Mouse (Mus musculus) heart, embryonic 16.5 days (tissue): ENCODE data around the gene Gatad2b. TPM values are rescaled to one million over a fixed set of nuclear protein-coding genes. Genes with fewer than 3 reads are reported as not detected.

Experiments
- ATAC-seq: fragments of 200-750 bp; cut with Nextera tagmentation; replicated peaks from 2 replicates; pipeline ENCODE4 v1.8.0; 2017; ENCODE audit warnings: moderate number of reproducible peaks; ENCODE audit not compliant: insufficient read depth, low FRiP score; ENCODE audit errors: extremely low read depth
- H3K27ac ChIP-seq: fragments of 300-500 bp; sonication (generic); 2 replicates; pipeline ENCODE4 v1.5.1; 2014; ENCODE audit warnings: mild to moderate bottlenecking, low read length, control low read depth, moderate library complexity
- H3K27me3 ChIP-seq: fragments of 300-500 bp; sonication (generic); 2 replicates; pipeline ENCODE4 v1.6.1; 2014; ENCODE audit warnings: low read length, mixed read lengths; ENCODE audit not compliant: control insufficient read depth, insufficient read depth
- H3K36me3 ChIP-seq: fragments of 300-500 bp; sonication (generic); 2 replicates; pipeline ENCODE4 v1.6.1; 2014; ENCODE audit not compliant: control insufficient read depth, insufficient read depth
- H3K4me1 ChIP-seq: fragments of 300-500 bp; sonication (generic); 2 replicates; pipeline ENCODE4 v1.6.1; 2014; ENCODE audit warnings: low read length, mixed read lengths; ENCODE audit not compliant: control insufficient read depth, insufficient read depth
- H3K4me2 ChIP-seq: fragments of 300-500 bp; sonication (generic); 2 replicates; pipeline ENCODE4 v1.6.1; 2014; ENCODE audit warnings: low read depth, mild to moderate bottlenecking, control low read depth, low read length
- H3K4me3 ChIP-seq: fragments of 300-500 bp; sonication (generic); 2 replicates; pipeline ENCODE4 v1.5.1; 2014; ENCODE audit warnings: mild to moderate bottlenecking, control low read depth, low read length
- H3K9ac ChIP-seq: fragments of 300-500 bp; sonication (generic); 2 replicates; pipeline ENCODE4 v1.6.1; 2014; ENCODE audit warnings: low read length, control low read depth
- H3K9me3 ChIP-seq: fragments of 300-500 bp; sonication (generic); replicated peaks from 2 replicates; pipeline ENCODE4 v1.6.1; 2016; ENCODE audit warnings: low read length; ENCODE audit not compliant: control insufficient read depth
- WGBS: fragments of 180-500 bp; shearing (Covaris S2); extraction: QIAGEN DNeasy Blood & Tissue Kit; methylation state at CpG from one replicate; pipeline ENCODE4 v1.1.7; 2014; 5-methylcytosine and 5-hydroxymethylcytosine counted together
- microRNA-seq: library from miRNA; unstranded; fragments of <30 nt; microRNA quantifications from one replicate; pipeline ENCODE4, GENCODE M21; 2017
- polyA plus RNA-seq: library from polyadenylated mRNA; unstranded; fragments of >200 nt; fragmentation: Nextera tagmentation; extraction: Ambion mirVana; gene quantifications from 2 replicates; pipeline ENCODE4 v1.2.1, GENCODE M21; 2015

The Gatad2b gene
- polyA plus RNA-seq, 1 experiment from 2014 or later, result 8.7 TPM

DNA sequence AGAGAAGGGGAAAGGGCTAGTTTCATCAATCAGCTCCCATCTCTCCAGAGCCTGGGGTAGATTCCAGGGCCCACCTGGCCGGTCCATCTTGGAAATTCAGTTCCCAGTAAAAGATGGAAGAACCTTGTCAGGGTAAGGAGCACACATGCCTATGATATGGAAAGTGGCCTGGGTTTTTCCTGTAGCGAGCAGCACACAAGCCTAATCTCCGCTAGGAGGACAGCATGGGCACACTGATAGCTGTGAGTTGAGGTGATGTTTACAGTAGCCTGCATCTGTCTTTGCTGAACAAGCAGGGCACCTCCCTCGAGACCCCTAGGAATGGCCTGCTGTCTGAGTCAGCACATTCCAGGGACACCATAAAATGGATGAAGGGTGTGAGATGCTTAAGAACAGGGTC, 111.6 kb downstream of the Gatad2b start:
- H3K9me3 ChIP-seq, result no peaks in the 10 kb centered on the region
- peaks cover 87% of the 10 kb centered on the region for H3K36me3 ChIP-seq
- no peak overlapping the region for H3K4me2 ChIP-seq
- 75% methylated on average over 4 of the region's 4 CpGs for WGBS
- no peaks in the 10 kb centered on the region for H3K4me1 ChIP-seq
- no peak for ATAC-seq
- H3K9ac ChIP-seq, result no peak overlapping the region
- no peaks in the 10 kb centered on the region for H3K27me3 ChIP-seq
- no peak overlapping the region for H3K4me3 ChIP-seq
- H3K27ac ChIP-seq, result no peak overlapping the region

DNA sequence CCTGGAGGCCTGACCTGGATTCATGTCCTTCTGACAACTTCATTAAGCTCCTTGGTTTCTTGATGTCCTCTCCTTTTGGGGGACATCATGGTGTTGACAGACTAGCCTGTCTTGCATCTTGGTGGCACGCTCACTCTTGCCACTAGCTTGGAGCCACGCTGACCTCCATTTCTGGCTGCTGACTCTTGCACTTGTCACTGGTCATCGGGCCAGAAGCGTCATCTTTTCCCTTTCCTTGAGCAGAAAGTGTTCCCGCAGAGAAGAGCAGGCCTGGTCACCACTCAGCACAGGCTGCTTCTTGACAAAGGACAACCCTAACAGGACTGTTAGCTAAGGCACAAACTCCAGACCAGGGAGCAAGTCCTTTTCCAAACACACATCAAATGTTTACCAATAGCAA, 113.4 kb downstream of the Gatad2b start:
- Histone ChIP-seq H3K27me3 (no peaks in the 10 kb centered on the region), H3K4me2 (no peak overlapping the region), H3K36me3 (peaks cover 76% of the 10 kb centered on the region), H3K4me1 (no peaks in the 10 kb centered on the region), H3K27ac (no peak overlapping the region), H3K9me3 (no peaks in the 10 kb centered on the region), H3K9ac (no peak overlapping the region), H3K4me3 (no peak overlapping the region)
- WGBS, result 89% methylated on average over 5 of the region's 5 CpGs
- ATAC-seq, result no peak

DNA sequence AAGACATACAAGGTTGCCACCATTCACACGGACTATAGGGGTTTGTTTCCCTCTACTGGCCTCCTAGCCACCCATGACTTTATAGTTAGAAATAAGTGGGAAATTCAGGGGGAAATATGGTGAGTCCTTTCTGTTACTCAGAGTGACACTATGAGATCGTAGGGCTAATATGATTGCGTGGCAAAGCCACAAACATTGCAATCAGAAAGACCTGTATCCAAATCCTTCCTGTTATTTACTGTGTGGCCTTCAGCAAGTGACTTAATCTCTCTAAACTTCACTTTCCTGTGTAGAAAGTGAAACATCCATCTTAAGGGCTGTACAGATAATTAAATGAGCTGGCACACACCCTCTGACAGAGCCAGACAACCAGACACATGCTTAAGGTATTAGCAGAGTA, 115.7 kb downstream of the Gatad2b start:
- H3K4me1 ChIP-seq, result no peaks in the 10 kb centered on the region

DNA sequence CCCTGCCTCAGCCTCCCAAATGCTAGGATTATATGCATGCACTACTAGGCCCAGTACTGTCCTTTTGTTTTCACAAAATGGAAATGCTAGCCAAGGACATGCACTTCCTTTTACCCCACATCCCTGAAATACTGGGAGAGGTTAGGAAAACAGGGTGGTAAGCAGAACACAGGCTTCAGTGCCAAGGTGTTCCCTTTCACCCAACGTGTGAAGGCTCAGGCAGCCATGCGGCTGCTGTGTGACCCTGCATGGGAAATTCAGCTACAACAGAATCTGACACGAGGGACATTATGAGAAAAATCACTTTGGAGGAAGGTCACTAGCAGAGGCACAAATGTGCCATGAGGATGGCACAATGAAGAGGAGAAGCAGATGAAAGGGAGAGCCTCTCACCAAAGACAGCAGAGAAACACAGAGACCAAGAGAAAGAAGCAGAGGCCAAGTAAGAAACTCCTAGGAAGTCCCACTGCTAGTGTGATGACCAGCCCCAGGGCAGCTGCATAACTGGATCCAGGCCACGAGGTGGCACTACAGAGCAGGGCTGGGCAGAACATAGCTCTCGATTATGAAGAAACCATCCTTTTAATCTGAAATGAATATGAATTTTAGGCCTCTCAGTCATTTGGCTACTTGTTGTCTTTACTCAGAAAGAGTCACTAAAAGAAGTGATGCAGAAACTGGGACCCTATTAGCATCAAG, 119.5 kb downstream of the Gatad2b start:
- no peaks in the 10 kb centered on the region for H3K27me3 ChIP-seq
- no peak overlapping the region for H3K27ac ChIP-seq
- H3K4me2 ChIP-seq, result no peak overlapping the region
- H3K9me3 ChIP-seq, result no peaks in the 10 kb centered on the region
- WGBS, result 43% methylated on average over 5 of the region's 5 CpGs
- no peaks in the 10 kb centered on the region for H3K4me1 ChIP-seq
- H3K4me3 ChIP-seq, result no peak overlapping the region
- H3K9ac ChIP-seq, result no peak overlapping the region
- ATAC-seq, result peak; percentile 52; the same call in 1 of the 2 replicates
- peaks cover 45% of the 10 kb centered on the region for H3K36me3 ChIP-seq

More for the DNA sequence above, 115.7 kb downstream of the Gatad2b start:
- Histone ChIP-seq H3K36me3 (peaks cover 63% of the 10 kb centered on the region), H3K27ac (no peak overlapping the region), H3K9ac (no peak overlapping the region), H3K4me3 (no peak overlapping the region), H3K4me2 (no peak overlapping the region), H3K27me3 (no peaks in the 10 kb centered on the region), H3K9me3 (no peaks in the 10 kb centered on the region)
- WGBS, result 84% methylated on average over 3 of the region's 3 CpGs
- ATAC-seq, result no peak

DNA sequence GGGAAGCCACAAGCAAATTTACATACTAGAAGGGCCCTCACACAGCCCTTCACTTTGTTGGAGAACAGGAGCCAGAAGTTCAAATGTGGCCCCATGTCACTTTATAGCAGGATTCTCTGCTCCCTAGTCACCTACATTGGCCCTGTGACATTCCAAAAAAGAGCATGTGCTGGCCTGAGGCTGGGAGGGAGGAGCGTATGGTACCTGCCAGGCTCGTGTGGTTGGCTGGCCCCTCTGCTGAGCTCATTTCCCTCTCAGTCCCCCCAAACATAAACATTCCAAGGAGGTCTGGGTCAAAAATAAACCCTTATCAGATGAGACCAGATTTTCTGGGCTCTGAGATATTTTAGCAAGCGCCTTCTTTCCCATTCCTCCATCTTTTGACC, 120.0 kb downstream of the Gatad2b start:
- Histone ChIP-seq H3K4me3 (no peak overlapping the region), H3K36me3 (peaks cover 42% of the 10 kb centered on the region), H3K27ac (no peak overlapping the region), H3K9ac (no peak overlapping the region), H3K9me3 (no peaks in the 10 kb centered on the region), H3K4me1 (no peaks in the 10 kb centered on the region), H3K27me3 (no peaks in the 10 kb centered on the region), H3K4me2 (no peak overlapping the region)
- 45% methylated on average over 3 of the region's 3 CpGs for WGBS
- no peak for ATAC-seq

Small RNA genes within 50 kb of the gene (microRNA-seq; reads per million reads assigned to microRNA genes)
- gene Mir7012, result not detected

Other genes starting within 250 kb of the Gatad2b start
- 147 and 151 TPM in 2 replicates for gene 4933434E20Rik, start 241.5 kb upstream of the Gatad2b start, polyA plus RNA-seq
- gene Ubap2l, start 240.6 kb upstream of the Gatad2b start, polyA plus RNA-seq, result 111 and 146 TPM in 2 replicates
- gene Tpm3, start 220.5 kb upstream of the Gatad2b start, polyA plus RNA-seq, result 267 and 298 TPM in 2 replicates
- 0.25 and 0.32 TPM in 2 replicates for gene Nup210l, start 189.0 kb upstream of the Gatad2b start, polyA plus RNA-seq
- 468 and 790 TPM in 2 replicates for gene Rps27, start 79.5 kb upstream of the Gatad2b start, polyA plus RNA-seq
- gene Rab13, start 79.5 kb upstream of the Gatad2b start, polyA plus RNA-seq, result 21.1 and 22.5 TPM in 2 replicates
- 84.2 and 89.6 TPM in 2 replicates for gene Jtb, start 61.6 kb upstream of the Gatad2b start, polyA plus RNA-seq
- gene Creb3l4, start 49.7 kb upstream of the Gatad2b start, polyA plus RNA-seq, result 2.2 and 3.1 TPM in 2 replicates
- 61.5 and 86.3 TPM in 2 replicates for gene Slc39a1, start 45.0 kb upstream of the Gatad2b start, polyA plus RNA-seq
- gene Crtc2, start 39.0 kb upstream of the Gatad2b start, polyA plus RNA-seq, result 12.2 and 13.9 TPM in 2 replicates
- gene Dennd4b, start 28.0 kb upstream of the Gatad2b start, polyA plus RNA-seq, result 7.1 and 7.4 TPM in 2 replicates
- 5.6 and 6.7 TPM in 2 replicates for gene Slc27a3, start 96.8 kb downstream of the Gatad2b start, polyA plus RNA-seq
- gene Ints3, start 140.4 kb downstream of the Gatad2b start, polyA plus RNA-seq, result 18.4 and 19.8 TPM in 2 replicates
- gene Npr1, start 172.7 kb downstream of the Gatad2b start, polyA plus RNA-seq, result 11.3 and 13.0 TPM in 2 replicates
- gene Ilf2, start 182.9 kb downstream of the Gatad2b start, polyA plus RNA-seq, result 103 and 104 TPM in 2 replicates
- gene Snapin, start 197.9 kb downstream of the Gatad2b start, polyA plus RNA-seq, result 76.1 and 88.9 TPM in 2 replicates
- gene Chtop, start 216.3 kb downstream of the Gatad2b start, polyA plus RNA-seq, result 95.6 and 98.2 TPM in 2 replicates
- gene S100a1, start 221.2 kb downstream of the Gatad2b start, polyA plus RNA-seq, result 348 and 352 TPM in 2 replicates
- gene S100a13, start 221.3 kb downstream of the Gatad2b start, polyA plus RNA-seq, result 84.4 and 88.6 TPM in 2 replicates
- gene S100a14, start 233.7 kb downstream of the Gatad2b start, polyA plus RNA-seq, result 5.7 and 7.3 TPM in 2 replicates
- 96.5 and 110 TPM in 2 replicates for gene S100a16, start 244.1 kb downstream of the Gatad2b start, polyA plus RNA-seq